Mouse (Mus musculus) gastrocnemius, adult 8-10 months (tissue): ENCODE data around the gene Spag8. TPM values are rescaled to one million over a fixed set of nuclear protein-coding genes. Genes with fewer than 3 reads are reported as not detected.

ENCODE experiments used
- microRNA-seq: library from miRNA; unstranded; fragments of <30 nt; microRNA quantifications from one replicate; pipeline ENCODE4 v1.2.0, GENCODE M21; 2022
- total RNA-seq, 4 experiments: library from RNA; stranded (reverse); gene quantifications; 2 replicates each; pipeline ENCODE4 v1.2.4; 2022

Gene Spag8
- total RNA-seq, 4 experiments from 2014 or later, result not detected

Small RNA genes lying within 50 kb of the gene (microRNA-seq; reads per million reads assigned to microRNA genes)
- not detected for gene Gm25262

Other genes starting within 250 kb of the Spag8 start
- gene Fam166b, start 224.5 kb downstream of the Spag8 start, total RNA-seq, result not detected
- 10 to 100 TPM; 53.4 to 69.3 (median 59.4) TPM for gene Tesk1, start 211.7 kb downstream of the Spag8 start, total RNA-seq
- not detected for gene Cd72, start 199.0 kb downstream of the Spag8 start, total RNA-seq
- gene Sit1, start 169.9 kb downstream of the Spag8 start, total RNA-seq, result not detected
- 10 to 100 TPM; 19.2 to 34.9 (median 25.5) TPM for gene Ccdc107, start 160.7 kb downstream of the Spag8 start, total RNA-seq
- not detected for gene Arhgef39, start 153.9 kb downstream of the Spag8 start, total RNA-seq
- 1 to 10 TPM; 3.2 to 8.8 (median 3.8) TPM for gene Car9, start 146.6 kb downstream of the Spag8 start, total RNA-seq
- 1,000 to 10,000 TPM; 3,728 to 5,173 (median 4,676) TPM for gene Tpm2, start 129.8 kb downstream of the Spag8 start, total RNA-seq
- 10 to 100 TPM; 36.3 to 47.6 (median 41.3) TPM for gene Creb3, start 91.3 kb downstream of the Spag8 start, total RNA-seq
- gene Tln1, start 90.9 kb downstream of the Spag8 start, total RNA-seq, result 10 to 100 TPM; 52.5 to 57.4 (median 56.6) TPM
- gene Rgp1, start 74.9 kb downstream of the Spag8 start, total RNA-seq, result 10 to 100 TPM; 22.8 to 26.9 (median 23.5) TPM
- 1 to 10 TPM; 3.8 to 4.4 (median 4.2) TPM for gene Gba2, start 74.7 kb downstream of the Spag8 start, total RNA-seq
- not detected for gene Msmp, start 69.1 kb downstream of the Spag8 start, total RNA-seq
- 10 to 100 TPM; 31.1 to 40.6 (median 32.6) TPM for gene Npr2, start 21.7 kb downstream of the Spag8 start, total RNA-seq
- 10 to 100 TPM; 46.4 to 48.6 (median 47.3) TPM for gene Hint2, start 2.9 kb upstream of the Spag8 start, total RNA-seq
- 10 to 100 TPM in 2 of 4 experiments, 1 to 10 TPM in 2; 9.5 to 14.4 (median 10.4) TPM for gene Tmem8b, start 15.4 kb upstream of the Spag8 start, total RNA-seq
- gene Fam221b, start 15.6 kb upstream of the Spag8 start, total RNA-seq, result under 1 TPM in 3 of 4 experiments, not detected in 1; 0.07 to 0.12 (median 0.11) TPM
- not detected for gene Olfr70, start 47.2 kb upstream of the Spag8 start, total RNA-seq
- gene Olfr71, start 56.7 kb upstream of the Spag8 start, total RNA-seq, result not detected
- 1 to 10 TPM in 3 of 4 experiments, under 1 TPM in 1; 0.73 to 2.9 (median 1.7) TPM for gene Hrct1, start 73.6 kb upstream of the Spag8 start, total RNA-seq
- gene Spaar, start 76.4 kb upstream of the Spag8 start, total RNA-seq, result 1 to 10 TPM in 1 of 4 experiments, under 1 TPM in 3; 0.77 to 1.5 (median 0.91) TPM
- gene Olfr159, start 117.4 kb upstream of the Spag8 start, total RNA-seq, result not detected
- gene Olfr156, start 170.3 kb upstream of the Spag8 start, total RNA-seq, result not detected
- gene Olfr157, start 186.6 kb upstream of the Spag8 start, total RNA-seq, result not detected
- not detected for gene Olfr155, start 198.0 kb upstream of the Spag8 start, total RNA-seq
- 1 to 10 TPM; 1.4 to 2.4 (median 2.0) TPM for gene Reck, start 221.9 kb upstream of the Spag8 start, total RNA-seq